Mouse (Mus musculus) neural tube, embryonic 15.5 days (tissue): Measurements from ENCODE around the gene Dgkb. TPM values are rescaled to one million over a fixed set of nuclear protein-coding genes. Genes with fewer than 3 reads are reported as not detected.

ENCODE experiments used
- ATAC-seq: fragments of 200-750 bp; cut with Nextera tagmentation; 2 replicates; pipeline ENCODE4 v1.8.0; 2017; ENCODE audit warnings: mild to moderate bottlenecking, moderate TSS enrichment, moderate library complexity; ENCODE audit not compliant: low FRiP score
- H3K27ac ChIP-seq: fragments of 300-500 bp; sonication (generic); replicated peaks from 2 replicates; pipeline ENCODE4 v1.5.1; 2015; ENCODE audit warnings: mild to moderate bottlenecking, inconsistent platforms
- H3K27me3 ChIP-seq: fragments of 300-500 bp; sonication (generic); replicated peaks from 2 replicates; pipeline ENCODE4 v1.6.1; 2015; ENCODE audit warnings: inconsistent platforms
- H3K36me3 ChIP-seq: fragments of 300-500 bp; sonication (generic); 2 replicates; pipeline ENCODE4 v1.6.1; 2015; ENCODE audit warnings: inconsistent platforms
- H3K4me1 ChIP-seq: fragments of 300-500 bp; sonication (generic); 2 replicates; pipeline ENCODE4 v1.6.1; 2015; ENCODE audit warnings: inconsistent platforms
- H3K4me2 ChIP-seq: fragments of 300-500 bp; sonication (generic); 2 replicates; pipeline ENCODE4 v1.6.1; 2015; ENCODE audit warnings: inconsistent platforms, mild to moderate bottlenecking, moderate library complexity
- H3K4me3 ChIP-seq: fragments of 300-500 bp; sonication (generic); replicated peaks from 2 replicates; pipeline ENCODE4 v1.5.1; 2015; ENCODE audit warnings: mild to moderate bottlenecking, inconsistent platforms
- H3K9ac ChIP-seq: fragments of 300-500 bp; sonication (generic); replicated peaks from 2 replicates; pipeline ENCODE4 v1.6.1; 2015; ENCODE audit warnings: mild to moderate bottlenecking, inconsistent platforms
- H3K9me3 ChIP-seq: fragments of 300-500 bp; sonication (generic); replicated peaks from 2 replicates; pipeline ENCODE4 v1.6.1; 2016; ENCODE audit warnings: inconsistent platforms
- WGBS: fragments of 180-500 bp; shearing (Covaris S2); methylation state at CpG from one replicate; pipeline ENCODE4 v1.1.7; 2015; ENCODE audit warnings: mixed read lengths; 5-methylcytosine and 5-hydroxymethylcytosine counted together
- polyA plus RNA-seq: library from polyadenylated mRNA; unstranded; fragments of >200 nt; fragmentation: Nextera tagmentation; extraction: Ambion mirVana; gene quantifications from 2 replicates; pipeline ENCODE4 v1.2.1, GENCODE M21; 2015

Gene Dgkb
- 9.2 and 9.8 TPM in 2 replicates for polyA plus RNA-seq

DNA sequence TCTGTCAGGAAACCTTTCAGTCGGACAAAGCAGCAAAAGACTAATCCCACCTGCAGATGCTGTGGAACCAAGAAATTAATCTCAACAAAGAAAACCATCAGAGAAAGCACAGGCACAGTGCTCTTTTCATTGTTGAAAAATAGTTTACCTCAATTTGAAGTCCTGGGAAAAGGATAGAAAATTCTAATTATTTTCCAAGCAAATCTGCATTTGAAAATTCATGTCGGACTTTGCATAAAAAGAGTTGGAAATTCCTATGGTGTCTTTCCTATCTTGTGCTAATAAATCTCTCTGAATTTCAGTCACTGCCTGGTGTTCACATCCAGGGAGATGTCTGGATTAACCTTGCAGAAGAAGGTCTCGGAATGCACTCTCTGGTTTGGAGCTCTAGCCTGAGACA lies at the start of gene Dgkb:
Gene Dgkb (plus strand): TSS at position 301 of the 400 bp plus-strand sequence.
- Histone ChIP-seq H3K9me3 (no peaks in the 10 kb centered on the region), H3K27me3 (no peaks in the 10 kb centered on the region), H3K36me3 (no peaks in the 10 kb centered on the region), H3K4me3 (no peak within 1 kb of the TSS), H3K4me2 (no peak within 1 kb of the TSS), H3K4me1 (0 out of 2 replicates have a peak, but pooled peaks cover 2% of the 10 kb centered on the region), H3K27ac (no peak within 1 kb of the TSS), H3K9ac (no peak within 1 kb of the TSS)
- WGBS: 55% methylated on average over 3 of the region's 3 CpGs
- no peak for ATAC-seq

DNA sequence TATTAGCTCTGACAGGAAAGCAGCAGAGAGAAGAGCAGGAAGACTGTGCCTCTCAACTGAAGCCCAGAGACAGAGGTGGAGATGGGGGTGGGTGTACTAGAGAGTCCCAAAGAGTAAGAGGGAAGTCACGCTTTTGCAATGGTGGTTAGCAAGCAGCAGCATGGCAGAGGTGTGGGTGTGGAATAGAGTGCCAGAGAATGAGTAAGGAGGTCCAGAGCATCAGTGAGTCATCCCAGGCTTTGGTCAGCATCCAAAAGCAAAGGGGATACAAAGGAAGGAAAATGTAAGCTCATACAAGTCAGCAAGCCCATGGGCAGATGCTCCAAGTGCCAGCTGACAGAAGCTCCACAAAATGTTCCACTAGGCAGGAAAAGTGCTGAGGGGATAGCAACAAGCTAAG lies 47.7 kb upstream of the Dgkb start:
- H3K27ac ChIP-seq: no peak overlapping the region
- H3K4me2 ChIP-seq: no peak overlapping the region
- ATAC-seq: no peak
- H3K9me3 ChIP-seq: no peaks in the 10 kb centered on the region
- WGBS: 87% methylated on average over 1 of the region's 1 CpGs
- no peak overlapping the region for H3K4me3 ChIP-seq
- no peak overlapping the region for H3K9ac ChIP-seq
- no peaks in the 10 kb centered on the region for H3K36me3 ChIP-seq
- H3K27me3 ChIP-seq: no peaks in the 10 kb centered on the region
- peaks cover 10% of the 10 kb centered on the region for H3K4me1 ChIP-seq

DNA sequence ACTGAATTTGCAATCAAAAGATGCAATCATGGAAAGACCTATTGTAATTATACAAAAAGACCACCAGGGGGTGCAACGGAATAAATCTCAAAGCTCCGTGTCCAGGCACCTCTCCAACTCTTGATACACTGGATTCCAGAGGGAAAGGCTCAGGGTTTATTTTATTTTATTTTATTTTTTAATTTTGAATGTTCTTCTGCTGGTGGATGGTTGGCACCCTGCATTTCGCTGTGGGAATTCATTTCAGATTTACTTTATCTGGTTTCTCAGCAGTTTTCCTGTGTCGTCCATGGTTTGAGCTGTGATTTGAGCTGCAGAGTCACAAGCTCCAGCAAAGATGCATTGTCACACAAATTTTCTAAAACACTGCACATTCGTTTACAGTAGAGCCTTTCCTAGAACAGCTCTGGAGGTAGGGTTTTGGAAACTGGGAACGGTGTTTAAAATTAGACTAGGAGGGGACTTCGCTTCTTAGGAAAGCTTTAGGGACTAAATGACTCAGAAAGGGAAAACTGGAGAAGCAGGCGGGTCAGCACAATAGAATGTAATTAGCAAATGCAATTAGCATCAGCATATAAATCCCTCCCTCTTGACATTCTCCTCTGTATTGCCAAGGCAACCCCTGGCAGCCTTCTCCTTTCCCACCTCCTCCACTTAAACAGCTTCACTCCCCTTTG lies 43.7 kb upstream of the Dgkb start:
- 3% methylated on average over 8 of the region's 8 CpGs for WGBS
- ATAC-seq: peak; percentile 93
- Histone ChIP-seq H3K9ac (no peak overlapping the region; the same call in 1 of the 2 replicates), H3K27me3 (no peaks in the 10 kb centered on the region), H3K4me3 (peak overlapping the region; percentile 30), H3K4me1 (peaks cover 10% of the 10 kb centered on the region), H3K27ac (peak overlapping the region; percentile 70), H3K4me2 (peak overlapping the region; percentile 56), H3K9me3 (no peaks in the 10 kb centered on the region), H3K36me3 (no peaks in the 10 kb centered on the region)

DNA sequence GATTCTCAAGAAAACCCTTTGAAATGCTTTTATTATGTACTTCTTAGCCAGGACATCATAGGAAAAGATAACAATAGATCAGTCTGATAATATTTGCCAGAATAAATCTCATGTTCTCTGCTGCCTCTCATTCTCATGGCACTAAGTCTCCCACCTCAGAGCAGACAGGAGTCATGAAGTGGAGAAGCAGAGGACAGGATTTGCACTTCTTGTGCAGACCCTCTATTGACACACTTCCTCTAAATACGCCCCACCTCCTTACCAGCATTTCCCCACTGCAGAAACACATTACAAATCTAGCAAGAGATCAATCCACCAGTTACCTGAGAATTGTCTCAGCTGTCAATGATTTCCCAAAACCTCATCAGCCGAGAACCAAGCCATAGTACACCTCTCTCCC lies 42.9 kb upstream of the Dgkb start:
- Histone ChIP-seq H3K4me2 (no peak overlapping the region), H3K4me1 (peaks cover 10% of the 10 kb centered on the region), H3K9me3 (no peaks in the 10 kb centered on the region), H3K27ac (no peak overlapping the region), H3K27me3 (no peaks in the 10 kb centered on the region), H3K4me3 (no peak overlapping the region), H3K9ac (no peak overlapping the region), H3K36me3 (no peaks in the 10 kb centered on the region)
- ATAC-seq: no peak
- WGBS: 33% methylated on average over 2 of the region's 2 CpGs

DNA sequence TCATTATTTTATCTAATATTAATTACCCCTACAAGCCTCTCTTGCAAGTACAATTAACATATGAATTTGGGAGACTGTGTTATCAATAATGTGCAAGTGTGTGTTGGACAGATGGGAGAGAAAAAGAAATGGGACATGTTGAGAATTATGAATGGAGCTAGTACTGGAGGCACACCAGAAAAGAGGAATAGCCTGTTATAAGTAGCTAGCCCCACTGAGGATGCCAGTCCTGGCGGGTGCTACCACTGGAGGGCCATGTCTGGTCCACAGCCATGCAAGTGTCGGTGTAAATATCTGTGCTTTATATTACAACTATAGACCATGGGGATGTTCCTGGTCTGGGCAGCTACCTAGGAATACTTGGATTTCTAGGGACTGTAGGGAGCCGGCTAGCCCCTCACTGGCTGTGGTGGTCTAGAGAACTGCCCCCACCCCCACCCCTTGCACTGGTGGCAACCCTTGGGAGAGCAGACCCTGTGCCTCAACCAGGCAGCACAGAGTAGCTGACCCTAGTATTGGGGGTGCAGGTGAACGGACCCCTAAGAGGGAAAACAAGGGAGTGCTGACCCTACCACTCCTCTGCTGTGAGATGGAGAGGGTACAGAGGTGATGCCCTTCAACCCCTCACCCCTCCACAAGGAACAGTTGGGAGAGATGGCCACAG lies 21.1 kb upstream of the Dgkb start:
- ATAC-seq: no peak
- H3K9ac ChIP-seq: no peak overlapping the region
- H3K27me3 ChIP-seq: no peaks in the 10 kb centered on the region
- no peaks in the 10 kb centered on the region for H3K36me3 ChIP-seq
- no peak overlapping the region for H3K27ac ChIP-seq
- H3K4me2 ChIP-seq: no peak overlapping the region
- no peaks in the 10 kb centered on the region for H3K4me1 ChIP-seq
- H3K4me3 ChIP-seq: no peak overlapping the region
- WGBS: 90% methylated on average over 4 of the region's 4 CpGs
- no peaks in the 10 kb centered on the region for H3K9me3 ChIP-seq

DNA sequence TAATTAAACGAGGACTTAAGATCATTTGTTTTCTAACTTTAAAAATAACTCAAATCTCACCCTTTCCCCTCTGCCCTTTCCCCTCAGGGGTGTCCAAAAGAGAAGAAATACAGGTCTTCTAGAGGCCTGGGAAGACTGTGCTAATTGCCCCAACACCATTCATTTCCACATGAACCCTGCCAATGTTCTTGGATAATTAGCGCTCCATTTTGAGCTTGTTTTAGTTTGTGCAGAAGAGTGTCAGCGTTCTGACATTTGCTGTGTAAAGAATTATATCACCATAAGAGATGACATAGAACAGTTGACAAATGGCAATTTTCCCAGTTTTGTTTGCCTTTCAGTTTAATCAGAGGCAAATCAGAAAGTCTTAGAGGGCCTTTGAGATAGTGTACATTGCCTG lies 3.4 kb upstream of the Dgkb start:
- Histone ChIP-seq H3K4me1 (0 out of 2 replicates have a peak, but pooled peaks cover 2% of the 10 kb centered on the region), H3K9ac (no peak overlapping the region), H3K9me3 (no peaks in the 10 kb centered on the region), H3K27ac (no peak overlapping the region), H3K36me3 (no peaks in the 10 kb centered on the region), H3K27me3 (no peaks in the 10 kb centered on the region), H3K4me3 (no peak overlapping the region), H3K4me2 (no peak overlapping the region)
- 91% methylated on average over 3 of the region's 3 CpGs for WGBS
- no peak for ATAC-seq

DNA sequence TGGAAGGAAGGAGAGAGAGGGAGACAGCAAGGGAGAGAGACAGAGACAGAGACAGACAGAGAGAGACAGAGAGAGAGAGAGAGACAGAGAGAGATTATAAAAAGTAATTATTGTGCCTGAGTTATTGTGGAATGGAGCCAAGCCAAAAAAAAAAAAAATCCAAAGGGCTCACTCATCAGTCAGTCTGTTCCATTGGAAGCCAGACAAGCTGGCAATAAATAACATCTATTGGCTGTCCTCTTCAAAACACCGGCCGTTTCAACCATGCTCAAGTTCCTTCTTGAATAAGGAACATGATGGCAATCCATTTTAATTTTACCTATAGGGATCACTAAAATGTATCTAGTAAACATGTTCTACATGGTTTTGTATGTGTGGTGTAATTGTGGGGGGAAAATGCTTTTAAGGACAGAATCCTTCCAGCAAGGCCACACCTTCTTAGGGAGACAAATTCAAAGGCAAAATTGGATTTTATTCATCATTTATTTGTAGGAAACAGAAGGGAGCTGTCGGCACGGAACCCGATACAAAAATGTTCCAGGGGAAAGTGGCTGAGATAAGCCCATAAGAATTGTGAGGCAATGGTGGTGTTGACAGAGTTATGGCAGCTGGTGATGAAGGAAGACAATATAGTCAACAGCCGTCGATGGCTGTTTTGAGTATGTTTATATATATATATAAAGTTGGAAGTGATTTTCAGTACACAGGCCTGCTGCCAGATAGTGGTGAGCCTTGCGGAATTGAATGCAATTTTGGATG lies 3.7 kb downstream of the Dgkb start:
- Histone ChIP-seq H3K4me3 (no peak overlapping the region), H3K27ac (no peak overlapping the region)

DNA sequence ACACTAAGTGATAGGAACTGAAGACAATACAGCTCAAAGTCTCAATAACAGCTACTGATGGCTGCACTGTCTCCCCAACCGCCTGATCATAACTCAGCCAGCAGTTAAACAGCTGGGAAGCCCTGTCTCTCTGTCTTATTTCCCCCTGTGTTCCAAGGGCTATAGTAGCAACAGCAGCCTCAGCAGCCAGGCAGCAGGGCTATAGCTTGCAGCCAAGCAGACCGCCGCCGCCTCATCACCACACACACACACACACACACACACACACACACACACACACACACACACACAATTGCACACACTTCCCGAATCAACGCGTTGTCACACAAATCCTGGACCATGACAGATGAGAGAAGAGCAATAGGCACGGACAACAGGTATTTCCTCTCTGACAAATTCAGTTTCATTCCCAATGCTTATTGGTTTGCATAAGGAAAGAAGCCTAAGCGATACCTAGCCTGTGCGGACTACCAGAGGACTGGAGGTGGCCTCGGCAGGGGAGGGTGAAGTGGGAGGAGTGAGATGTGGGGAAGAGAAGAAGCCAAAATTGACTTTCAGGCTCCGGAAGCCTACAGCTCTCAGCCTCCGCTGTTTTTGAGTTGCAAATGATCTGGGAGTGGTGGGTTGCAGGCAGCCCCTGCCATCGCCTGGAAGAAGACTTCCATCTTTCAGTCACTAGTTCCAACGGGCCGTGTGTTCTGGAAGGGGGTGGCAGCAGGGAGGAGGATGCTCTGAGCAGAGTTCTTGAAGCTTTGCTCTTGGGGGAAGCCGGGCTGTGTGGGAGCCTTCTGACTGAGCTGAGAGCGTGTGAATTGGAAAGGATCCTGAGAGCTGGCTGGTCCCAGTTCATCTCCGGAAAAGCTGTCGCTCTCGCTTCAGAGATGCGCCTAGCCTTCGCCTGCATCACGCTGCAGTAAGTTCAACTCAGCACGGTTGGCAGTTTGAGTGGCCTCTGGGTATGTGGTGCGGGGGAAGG lies 62.8 kb downstream of the Dgkb start:
- Histone ChIP-seq H3K27ac (peak overlapping the region; percentile 81), H3K9ac (peak overlapping the region; percentile 49), H3K9me3 (no peaks in the 10 kb centered on the region), H3K4me3 (peak overlapping the region; percentile 56), H3K4me1 (0 out of 2 replicates have a peak, but pooled peaks cover 12% of the 10 kb centered on the region), H3K36me3 (no peaks in the 10 kb centered on the region), H3K27me3 (no peaks in the 10 kb centered on the region), H3K4me2 (peak overlapping the region; percentile 90)
- peak; percentile 87 for ATAC-seq
- under 1% methylated on average over 25 of the region's 26 CpGs for WGBS

More for the DNA sequence above, 3.7 kb downstream of the Dgkb start:
- Histone ChIP-seq H3K4me1 (0 out of 2 replicates have a peak, but pooled peaks cover 2% of the 10 kb centered on the region), H3K9ac (no peak overlapping the region), H3K4me2 (no peak overlapping the region), H3K27me3 (no peaks in the 10 kb centered on the region), H3K9me3 (no peaks in the 10 kb centered on the region), H3K36me3 (no peaks in the 10 kb centered on the region)
- ATAC-seq: no peak
- 67% methylated on average over 8 of the region's 8 CpGs for WGBS

DNA sequence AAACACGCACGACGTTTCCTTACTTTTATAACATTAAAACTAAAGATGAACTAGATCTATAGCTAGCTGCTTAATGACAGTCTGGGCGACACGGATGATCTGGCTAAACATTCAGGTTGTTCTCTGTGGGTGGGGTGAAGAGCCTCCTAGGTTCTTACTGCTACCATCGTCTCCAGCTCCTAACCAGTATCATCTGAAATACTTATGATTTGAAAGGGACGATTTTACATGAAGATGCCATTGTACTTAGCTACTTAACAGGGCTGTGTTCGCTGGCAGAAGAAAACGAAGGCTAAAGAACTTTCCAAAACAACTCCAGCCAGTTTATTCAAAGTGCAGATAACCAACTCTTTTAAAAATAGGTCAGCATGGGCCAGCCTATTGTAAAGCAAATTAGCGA lies 63.9 kb downstream of the Dgkb start:
- 0 out of 2 replicates have a peak, but pooled peaks cover 12% of the 10 kb centered on the region for H3K4me1 ChIP-seq
- no peak overlapping the region; the same call in 1 of the 2 replicates for H3K27ac ChIP-seq
- whole genome bisulfite sequencing: 1% methylated on average over 10 of the region's 10 CpGs
- peak overlapping the region; percentile 90 for H3K4me2 ChIP-seq
- H3K9ac ChIP-seq: peak overlapping the region; percentile 49
- H3K9me3 ChIP-seq: no peaks in the 10 kb centered on the region
- no peaks in the 10 kb centered on the region for H3K36me3 ChIP-seq
- no peak for ATAC-seq
- H3K27me3 ChIP-seq: no peaks in the 10 kb centered on the region
- peak overlapping the region; percentile 56 for H3K4me3 ChIP-seq

DNA sequence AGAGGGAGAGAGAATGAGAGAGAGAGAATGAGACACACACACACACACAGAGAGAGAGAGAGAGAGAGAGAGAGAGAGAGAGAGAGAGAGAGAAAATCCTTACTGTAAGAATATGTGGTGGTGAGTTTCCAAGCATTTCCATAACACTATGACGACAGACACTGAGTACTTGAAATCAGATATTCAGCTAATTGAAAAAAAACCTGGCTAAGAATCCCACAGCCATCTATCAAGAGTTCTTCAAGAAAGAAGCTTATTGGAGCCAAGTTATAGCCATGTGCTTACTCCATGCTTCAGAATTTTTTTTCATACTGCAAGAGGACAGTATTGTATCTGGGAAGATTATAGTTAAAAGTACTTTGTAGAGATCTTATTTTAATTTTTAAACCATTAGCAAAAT lies 65.3 kb downstream of the Dgkb start:
- WGBS: 88% methylated on average over 1 of the region's 1 CpGs
- H3K4me3 ChIP-seq: no peak overlapping the region
- no peaks in the 10 kb centered on the region for H3K36me3 ChIP-seq
- no peaks in the 10 kb centered on the region for H3K9me3 ChIP-seq
- H3K27me3 ChIP-seq: no peaks in the 10 kb centered on the region
- H3K9ac ChIP-seq: no peak overlapping the region
- H3K27ac ChIP-seq: no peak overlapping the region
- H3K4me1 ChIP-seq: 0 out of 2 replicates have a peak, but pooled peaks cover 12% of the 10 kb centered on the region
- no peak overlapping the region for H3K4me2 ChIP-seq
- no peak for ATAC-seq

DNA sequence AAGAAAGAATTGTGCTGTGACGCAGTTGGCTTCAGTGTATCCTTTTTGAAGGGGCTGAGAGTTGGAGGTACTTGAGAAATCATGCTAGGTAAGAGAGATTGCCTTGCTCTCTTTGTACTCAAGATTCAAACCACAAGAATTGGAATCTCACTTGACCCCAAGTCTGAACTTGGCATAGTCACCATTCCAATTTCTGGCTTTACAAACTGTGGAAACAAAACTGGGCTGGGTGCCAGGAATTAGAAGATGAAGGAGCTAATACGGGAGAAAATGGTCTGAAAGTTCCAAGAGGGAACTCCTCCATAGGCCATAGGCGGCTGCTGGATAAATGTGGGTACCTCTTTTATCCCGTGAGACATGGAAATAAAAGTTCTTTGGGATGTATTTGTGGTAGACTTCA lies 66.3 kb downstream of the Dgkb start:
- H3K36me3 ChIP-seq: no peaks in the 10 kb centered on the region
- 78% methylated on average over 4 of the region's 4 CpGs for WGBS

More for the DNA sequence above, 66.3 kb downstream of the Dgkb start:
- Histone ChIP-seq H3K4me1 (0 out of 2 replicates have a peak, but pooled peaks cover 12% of the 10 kb centered on the region), H3K9me3 (no peaks in the 10 kb centered on the region), H3K27ac (no peak overlapping the region), H3K9ac (no peak overlapping the region), H3K27me3 (no peaks in the 10 kb centered on the region), H3K4me2 (no peak overlapping the region), H3K4me3 (no peak overlapping the region)
- ATAC-seq: no peak
